Mouse (Mus musculus) midbrain, embryonic 16.5 days (tissue): Measurements from ENCODE around the gene Pmpca. TPM values are rescaled to one million over a fixed set of nuclear protein-coding genes. Genes with fewer than 3 reads are reported as not detected.

Experiments
- ATAC-seq: fragments of 200-750 bp; cut with Nextera tagmentation; 2 replicates; pipeline ENCODE4 v1.8.0; 2017; ENCODE audit warnings: moderate TSS enrichment
- H3K27ac ChIP-seq: fragments of 300-500 bp; sonication (generic); 2 replicates; pipeline ENCODE4 v1.5.1; 2014; ENCODE audit warnings: mild to moderate bottlenecking, low read length, mixed read lengths
- H3K27me3 ChIP-seq: fragments of 300-500 bp; sonication (generic); 2 replicates; pipeline ENCODE4 v1.6.1; 2014; ENCODE audit warnings: low read depth, low read length, mixed read lengths; ENCODE audit not compliant: control insufficient read depth, insufficient read depth
- H3K36me3 ChIP-seq: fragments of 300-500 bp; sonication (generic); 2 replicates; pipeline ENCODE4 v1.6.1; 2014; ENCODE audit warnings: mild to moderate bottlenecking, low read length, moderate library complexity, mixed read lengths; ENCODE audit not compliant: control insufficient read depth, insufficient read depth
- H3K4me1 ChIP-seq: fragments of 300-500 bp; sonication (generic); 2 replicates; pipeline ENCODE4 v1.6.1; 2014; ENCODE audit warnings: mild to moderate bottlenecking, low read length, mixed read lengths; ENCODE audit not compliant: control insufficient read depth, insufficient read depth
- H3K4me2 ChIP-seq: fragments of 300-500 bp; sonication (generic); 2 replicates; pipeline ENCODE4 v1.6.1; 2014; ENCODE audit warnings: mild to moderate bottlenecking, low read length, mixed read lengths
- H3K4me3 ChIP-seq: fragments of 300-500 bp; sonication (generic); 2 replicates; pipeline ENCODE4 v1.5.1; 2014; ENCODE audit warnings: low read depth, mild to moderate bottlenecking, low read length, moderate library complexity, mixed read lengths
- H3K9ac ChIP-seq: fragments of 300-500 bp; sonication (generic); 2 replicates; pipeline ENCODE4 v1.6.1; 2014; ENCODE audit warnings: low read depth, low read length, mixed read lengths
- H3K9me3 ChIP-seq: fragments of 300-500 bp; sonication (generic); replicated peaks from 2 replicates; pipeline ENCODE4 v1.6.1; 2014; ENCODE audit warnings: mild to moderate bottlenecking, low read length, mixed read lengths; ENCODE audit not compliant: control insufficient read depth, poor library complexity, severe bottlenecking
- WGBS: fragments of 180-500 bp; shearing (Covaris S2); extraction: QIAGEN DNeasy Blood & Tissue Kit; methylation state at CpG from one replicate; pipeline ENCODE4 v1.1.7; 2014; 5-methylcytosine and 5-hydroxymethylcytosine counted together
- polyA plus RNA-seq: library from polyadenylated mRNA; unstranded; fragments of >200 nt; fragmentation: Nextera tagmentation; extraction: Ambion mirVana; gene quantifications from 2 replicates; pipeline ENCODE4 v1.2.1, GENCODE M21; 2015

Pmpca gene
- polyA plus RNA-seq, 1 experiment from 2014 or later, result 96.5 TPM

DNA sequence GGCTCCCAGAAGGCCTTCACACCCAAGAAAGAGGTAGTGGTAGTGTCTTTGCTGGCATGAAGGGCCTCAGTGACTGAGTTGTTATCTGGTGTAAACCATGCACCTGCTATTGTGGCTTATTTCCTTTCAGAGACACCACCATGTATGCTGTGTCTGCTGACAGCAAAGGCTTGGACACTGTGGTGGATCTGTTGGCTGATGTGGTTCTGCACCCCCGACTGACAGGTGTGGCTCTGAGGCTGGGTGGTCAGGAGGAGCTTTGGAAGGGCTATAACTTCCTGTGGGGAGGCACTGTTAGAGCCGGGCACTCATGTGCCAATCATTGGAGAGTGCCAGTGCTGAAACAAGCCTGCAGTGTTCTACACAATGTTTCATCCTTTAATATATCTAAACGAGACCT, 1.8 kb downstream of the Pmpca start:
- Histone ChIP-seq H3K27me3 (no peaks in the 10 kb centered on the region), H3K36me3 (peaks cover 41% of the 10 kb centered on the region), H3K4me3 (no peak overlapping the region), H3K9ac (no peak overlapping the region), H3K4me1 (peaks cover 19% of the 10 kb centered on the region), H3K9me3 (no peaks in the 10 kb centered on the region), H3K4me2 (no peak overlapping the region), H3K27ac (no peak overlapping the region)
- ATAC-seq, result no peak
- WGBS, result 90% methylated on average over 3 of the region's 3 CpGs

DNA sequence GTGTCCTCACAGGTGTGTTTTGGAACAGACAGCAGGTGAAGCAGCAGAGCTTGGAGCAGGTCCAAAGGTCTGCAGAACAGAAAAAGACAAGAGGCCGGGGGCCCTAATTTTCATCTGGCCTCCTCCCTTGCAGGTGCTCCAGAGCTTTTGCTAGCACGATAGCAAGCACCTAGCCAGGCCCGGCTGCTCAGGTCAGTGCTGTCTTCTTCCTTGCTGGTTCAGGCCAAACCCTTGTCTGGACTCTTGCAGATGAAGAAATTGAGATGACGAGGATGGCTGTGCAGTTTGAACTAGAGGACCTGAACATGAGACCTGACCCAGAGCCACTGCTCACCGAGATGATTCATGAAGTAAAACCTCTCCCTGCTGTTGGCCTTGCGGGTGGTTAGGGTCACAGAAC, 2.5 kb downstream of the Pmpca start:
- no peak overlapping the region for H3K4me3 ChIP-seq
- WGBS, result 92% methylated on average over 6 of the region's 6 CpGs
- no peak for ATAC-seq
- peaks cover 41% of the 10 kb centered on the region for H3K36me3 ChIP-seq
- H3K4me2 ChIP-seq, result no peak overlapping the region
- no peak overlapping the region for H3K9ac ChIP-seq
- H3K4me1 ChIP-seq, result peaks cover 19% of the 10 kb centered on the region
- no peak overlapping the region for H3K27ac ChIP-seq
- H3K9me3 ChIP-seq, result no peaks in the 10 kb centered on the region
- no peaks in the 10 kb centered on the region for H3K27me3 ChIP-seq

DNA sequence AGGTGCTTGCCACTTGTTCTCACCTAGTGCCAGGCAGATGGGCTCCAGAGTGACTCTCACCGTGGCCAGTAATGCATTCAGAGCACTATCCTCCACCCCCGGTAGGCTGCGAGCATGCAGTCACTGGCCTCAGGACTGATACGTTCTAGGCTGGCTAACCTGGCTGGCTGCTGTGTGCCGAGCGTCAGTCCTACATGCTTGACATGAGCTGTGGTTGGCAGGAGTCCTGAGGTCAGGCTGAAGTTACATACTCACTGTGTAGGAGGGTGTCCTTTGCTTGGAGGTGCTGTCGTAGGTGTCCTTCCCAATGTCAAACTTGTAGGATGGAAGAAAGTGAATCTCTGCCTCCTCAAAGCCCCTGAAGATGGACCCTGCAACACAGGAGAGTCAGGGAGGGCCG, 9.8 kb downstream of the Pmpca start:
- no peak overlapping the region for H3K27ac ChIP-seq
- H3K4me3 ChIP-seq, result no peak overlapping the region
- H3K9me3 ChIP-seq, result no peaks in the 10 kb centered on the region
- H3K4me2 ChIP-seq, result no peak overlapping the region
- H3K27me3 ChIP-seq, result no peaks in the 10 kb centered on the region
- H3K36me3 ChIP-seq, result peaks cover 62% of the 10 kb centered on the region
- 92% methylated on average over 8 of the region's 8 CpGs for WGBS
- no peaks in the 10 kb centered on the region for H3K4me1 ChIP-seq
- ATAC-seq, result no peak
- H3K9ac ChIP-seq, result no peak overlapping the region

DNA sequence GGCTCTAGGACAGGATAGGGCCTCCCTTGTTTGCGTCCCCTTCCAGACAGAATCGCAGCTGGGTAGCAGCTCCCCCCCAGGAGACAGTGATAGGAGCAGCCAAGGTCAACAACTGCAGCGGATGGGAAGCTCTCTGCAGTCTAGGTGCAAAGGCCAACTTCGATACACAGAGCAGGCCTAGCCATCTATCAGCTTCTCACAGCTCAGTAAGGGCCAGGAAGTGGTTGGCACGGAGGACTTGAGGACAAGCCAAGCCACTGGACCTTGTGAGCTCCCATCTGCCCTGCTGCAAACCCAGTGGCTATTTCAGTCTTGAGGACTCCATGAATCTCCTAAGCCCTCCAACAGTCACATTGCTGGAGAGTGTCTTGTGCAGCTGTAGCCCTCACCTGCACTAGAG, 10.5 kb downstream of the Pmpca start:
- ATAC-seq, result no peak
- Histone ChIP-seq H3K27me3 (no peaks in the 10 kb centered on the region), H3K4me3 (no peak overlapping the region), H3K4me1 (0 out of 2 replicates have a peak, but pooled peaks cover 2% of the 10 kb centered on the region), H3K9me3 (no peaks in the 10 kb centered on the region), H3K9ac (no peak overlapping the region), H3K27ac (no peak overlapping the region), H3K4me2 (no peak overlapping the region), H3K36me3 (peaks cover 57% of the 10 kb centered on the region)
- 92% methylated on average over 5 of the region's 5 CpGs for WGBS

DNA sequence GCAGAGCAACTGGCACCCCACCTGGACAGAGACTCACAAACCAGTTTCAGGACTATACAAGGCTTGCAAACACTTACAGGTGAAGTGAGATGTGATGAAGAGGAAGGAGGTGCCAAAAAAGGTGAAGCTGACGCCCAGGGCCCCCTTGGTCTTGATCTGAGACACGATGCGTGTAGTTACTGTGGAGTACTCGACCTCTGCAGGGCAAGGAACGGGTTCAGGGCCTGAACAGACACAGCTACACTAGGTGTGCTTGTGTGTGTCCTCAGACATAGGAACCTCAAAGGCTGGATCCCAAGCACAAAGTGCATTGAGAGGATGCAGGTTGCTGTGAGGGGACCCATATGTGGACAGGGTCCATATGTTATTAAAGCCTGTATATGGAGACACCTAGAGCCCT, 11.2 kb downstream of the Pmpca start:
- Histone ChIP-seq H3K27me3 (no peaks in the 10 kb centered on the region), H3K4me2 (no peak overlapping the region), H3K36me3 (peaks cover 50% of the 10 kb centered on the region), H3K9me3 (no peaks in the 10 kb centered on the region), H3K9ac (no peak overlapping the region), H3K4me3 (no peak overlapping the region), H3K4me1 (peaks cover 7% of the 10 kb centered on the region), H3K27ac (no peak overlapping the region)
- no peak for ATAC-seq
- WGBS, result 89% methylated on average over 5 of the region's 5 CpGs

DNA sequence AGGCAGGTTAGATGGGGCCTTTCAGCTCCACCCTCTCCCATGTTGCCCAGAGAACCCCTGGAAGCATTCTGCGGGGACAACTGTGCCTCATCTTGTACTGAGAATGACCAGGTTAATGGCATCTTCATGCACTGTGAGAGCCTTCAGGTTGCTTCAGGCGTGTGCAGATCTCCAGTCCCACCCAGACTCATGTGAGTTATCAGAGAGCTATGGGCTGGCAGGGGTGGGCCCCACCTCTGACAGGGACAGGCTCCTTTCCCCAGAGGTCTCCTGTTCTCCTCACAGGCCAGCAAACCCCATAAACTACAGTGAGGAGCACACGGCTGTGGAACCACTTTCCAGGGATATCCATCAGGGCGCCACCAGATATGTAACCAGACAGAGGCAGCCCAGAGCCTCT, 11.9 kb downstream of the Pmpca start:
- Histone ChIP-seq H3K9me3 (no peaks in the 10 kb centered on the region), H3K27me3 (no peaks in the 10 kb centered on the region), H3K9ac (no peak overlapping the region), H3K27ac (no peak overlapping the region), H3K4me1 (peaks cover 14% of the 10 kb centered on the region), H3K4me2 (no peak overlapping the region), H3K36me3 (peaks cover 43% of the 10 kb centered on the region), H3K4me3 (no peak overlapping the region)
- ATAC-seq, result no peak
- WGBS, result 94% methylated on average over 4 of the region's 4 CpGs

DNA sequence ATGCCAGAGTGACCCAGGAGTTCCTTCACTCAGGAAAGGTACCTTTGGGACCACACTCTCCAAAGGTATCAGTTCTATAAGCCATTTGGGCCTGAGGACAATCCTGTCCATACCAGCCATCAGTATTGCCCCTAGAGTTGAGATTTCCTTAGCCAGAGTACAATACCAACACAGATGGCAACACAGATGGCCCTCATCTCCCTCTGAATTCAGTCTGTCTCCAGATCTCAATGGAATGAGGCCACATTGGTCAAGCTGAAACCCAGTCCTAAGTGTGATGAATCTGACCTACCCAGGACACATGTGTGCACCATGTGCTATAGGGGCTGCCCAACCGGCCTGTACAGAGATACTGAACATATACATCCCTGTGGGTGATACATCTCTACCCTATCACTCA, 13.1 kb downstream of the Pmpca start:
- Histone ChIP-seq H3K27ac (no peak overlapping the region), H3K4me1 (peaks cover 27% of the 10 kb centered on the region), H3K27me3 (no peaks in the 10 kb centered on the region), H3K9ac (no peak overlapping the region), H3K4me3 (no peak overlapping the region), H3K4me2 (no peak overlapping the region), H3K36me3 (peaks cover 34% of the 10 kb centered on the region), H3K9me3 (no peaks in the 10 kb centered on the region)
- ATAC-seq, result no peak
- 87% methylated on average over 1 of the region's 1 CpGs for WGBS

DNA sequence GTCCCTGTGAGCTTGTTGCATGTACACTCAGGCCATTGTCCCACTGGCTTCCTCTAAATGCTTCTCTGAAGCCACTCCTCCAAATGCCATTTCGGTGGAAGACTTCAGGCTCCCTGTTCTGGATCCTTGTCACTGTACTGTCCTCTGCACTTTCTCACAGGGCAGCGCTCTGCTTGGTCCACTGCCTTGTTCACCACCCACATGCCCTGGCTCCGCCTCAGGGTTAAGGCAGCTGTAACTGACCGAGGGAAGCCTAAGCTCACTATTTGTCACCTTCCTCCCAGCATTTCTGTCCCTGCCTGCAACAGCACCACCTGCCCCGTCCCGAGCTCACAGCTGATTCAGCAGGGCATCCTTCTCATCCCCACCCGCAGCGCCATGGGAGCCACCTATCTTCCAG, 14.2 kb downstream of the Pmpca start:
- Histone ChIP-seq H3K27me3 (no peaks in the 10 kb centered on the region), H3K4me3 (no peak overlapping the region), H3K4me2 (no peak overlapping the region), H3K9me3 (no peaks in the 10 kb centered on the region), H3K36me3 (peaks cover 26% of the 10 kb centered on the region), H3K4me1 (peaks cover 37% of the 10 kb centered on the region), H3K27ac (no peak overlapping the region), H3K9ac (no peak overlapping the region)
- ATAC-seq, result no peak
- 82% methylated on average over 8 of the region's 8 CpGs for WGBS

DNA sequence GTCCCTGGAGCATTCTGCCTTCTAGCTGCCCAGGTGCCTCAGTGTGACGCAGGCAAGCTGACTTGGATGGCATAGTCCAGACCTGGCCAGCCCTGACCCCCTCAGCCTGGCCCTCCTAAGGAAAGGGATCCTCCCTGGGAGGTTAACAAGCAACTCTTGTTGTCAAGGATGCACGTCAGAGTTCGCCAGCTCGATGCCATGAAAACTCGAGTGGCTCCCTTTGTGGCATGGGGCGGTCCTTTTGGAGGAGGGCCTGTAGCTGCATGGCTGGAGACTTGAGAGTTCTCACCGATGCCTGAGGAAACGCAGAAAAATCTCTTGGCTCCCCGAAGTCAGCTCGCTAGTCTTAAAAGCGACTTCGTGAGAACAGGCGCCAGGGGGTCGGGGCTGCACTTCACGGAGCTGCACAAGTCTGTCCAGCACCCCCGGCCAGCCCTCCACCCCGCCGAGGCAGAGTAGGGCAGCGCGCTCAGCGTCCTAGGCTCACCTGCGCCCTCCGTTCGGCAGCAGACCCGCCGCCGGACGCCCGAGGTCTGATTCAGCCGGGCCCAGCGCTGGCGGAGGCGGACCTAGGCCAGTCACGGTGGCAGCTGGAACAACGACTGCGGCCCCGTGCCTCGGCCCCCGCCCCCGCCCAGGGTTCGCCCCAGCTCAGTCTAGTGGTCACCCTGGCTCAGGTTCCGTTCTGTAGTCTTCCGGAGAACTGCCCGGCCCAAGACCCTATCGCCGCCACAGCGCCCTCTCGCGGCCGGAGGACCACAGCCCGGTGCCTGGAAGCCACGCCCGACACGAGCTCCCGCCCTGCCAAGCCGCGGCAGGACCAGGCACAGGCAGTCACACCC, 19.6 kb downstream of the Pmpca start, which contains the start of gene Inpp5e:
TSS of gene Inpp5e (minus strand) at position 689 of the 842 bp plus-strand sequence.
- peak within 1 kb of the TSS; percentile 82 for H3K27ac ChIP-seq
- H3K9me3 ChIP-seq, result no peaks in the 10 kb centered on the region
- H3K36me3 ChIP-seq, result peaks cover 23% of the 10 kb centered on the region
- ATAC-seq, result peak; percentile 95
- peak within 1 kb of the TSS; percentile 97 for H3K4me2 ChIP-seq
- H3K9ac ChIP-seq, result peak within 1 kb of the TSS; percentile 80
- no peaks in the 10 kb centered on the region for H3K27me3 ChIP-seq
- peak within 1 kb of the TSS; percentile 95 for H3K4me3 ChIP-seq
- WGBS, result under 1% methylated on average over 57 of the region's 57 CpGs
- H3K4me1 ChIP-seq, result peaks cover 41% of the 10 kb centered on the region
